Mouse (Mus musculus): Measurements from ENCODE around the gene Ccl27a.
"Not testable (repeated sequence)": the region's sequence is repeated elsewhere in the genome, so short reads cannot be mapped to it uniquely, and the experiment has no call there.

- TF ChIP-seq CTCF (IDR thresholded peaks at IDR 0.05; ENCODE audit: insufficient read depth, low read length); POLR2A (IDR thresholded peaks at IDR 0.05; ENCODE audit: borderline replicate concordance, extremely low read depth, low read depth, low read length): not testable (repeated sequence)
Observed at GRCm38 (mm10) chr4:41767301-41767700, 6.7 kb downstream of the Ccl27a start.
